Mouse (Mus musculus): ENCODE data around the gene Fam222a. TPM values are rescaled to one million over a fixed set of nuclear protein-coding genes. Genes with fewer than 3 reads are reported as not detected.

Gene Fam222a
- total RNA-seq, 4 experiments from 2014 or later, result 4.9 to 7.2 (median 6.7) TPM

DNA sequence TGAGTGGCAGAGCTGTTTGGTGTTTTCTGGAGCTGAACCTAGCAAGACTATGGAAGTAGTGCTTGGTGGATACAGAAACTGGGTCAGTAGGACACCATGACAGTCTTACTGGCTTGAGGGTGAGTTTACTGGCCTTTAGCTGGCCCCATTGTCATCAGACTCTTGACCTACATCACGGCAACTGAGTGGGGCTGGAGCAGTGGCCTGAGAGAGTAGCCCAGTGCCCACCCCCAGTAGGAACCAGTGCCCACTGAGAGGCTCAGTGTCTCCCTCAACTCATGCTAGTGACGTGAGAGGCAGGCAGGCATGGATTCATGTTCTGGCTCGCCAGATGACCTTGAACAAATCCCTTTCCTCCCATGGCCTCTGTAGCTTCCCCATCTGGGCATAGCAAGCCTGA is 15.2 kb downstream of the Fam222a start:
- no peak for DNase-seq (ENCODE audit: low spot score in 2 of 2)

DNA sequence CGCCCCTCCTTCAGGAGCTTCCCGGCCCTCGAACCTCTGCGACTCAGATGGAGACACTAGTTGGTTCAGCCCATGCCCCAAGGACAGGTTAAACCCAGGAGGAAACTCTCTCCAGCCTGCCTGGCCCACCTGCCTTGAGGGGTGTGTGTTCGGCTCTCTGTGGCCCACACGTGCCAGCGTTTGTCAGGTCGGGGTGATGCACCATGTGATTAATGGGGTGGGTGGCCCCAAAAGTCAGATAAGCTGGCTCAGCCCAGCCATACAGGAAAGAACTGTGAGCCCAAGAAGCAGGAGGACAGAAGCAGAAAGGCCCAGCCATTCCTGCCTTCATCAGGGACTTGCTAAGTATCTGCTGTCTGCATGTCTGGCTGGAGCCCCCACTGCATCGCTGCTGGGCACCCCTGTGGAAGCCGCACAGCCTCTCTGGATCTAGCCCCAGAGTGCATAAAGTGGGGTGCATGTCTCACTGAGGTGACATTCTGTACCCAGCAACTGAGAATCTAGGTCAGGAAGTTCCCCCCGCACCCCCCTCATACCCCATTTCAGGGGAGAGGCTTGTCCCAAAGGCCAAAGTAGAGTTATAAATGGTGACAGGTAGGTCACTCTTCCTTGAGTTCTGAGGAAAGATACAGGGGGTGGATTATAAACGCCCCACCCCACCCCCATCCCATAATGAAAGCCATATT is 15.8 kb downstream of the Fam222a start:
- DNase-seq (ENCODE audit: low spot score in 2 of 2), result no peak

DNA sequence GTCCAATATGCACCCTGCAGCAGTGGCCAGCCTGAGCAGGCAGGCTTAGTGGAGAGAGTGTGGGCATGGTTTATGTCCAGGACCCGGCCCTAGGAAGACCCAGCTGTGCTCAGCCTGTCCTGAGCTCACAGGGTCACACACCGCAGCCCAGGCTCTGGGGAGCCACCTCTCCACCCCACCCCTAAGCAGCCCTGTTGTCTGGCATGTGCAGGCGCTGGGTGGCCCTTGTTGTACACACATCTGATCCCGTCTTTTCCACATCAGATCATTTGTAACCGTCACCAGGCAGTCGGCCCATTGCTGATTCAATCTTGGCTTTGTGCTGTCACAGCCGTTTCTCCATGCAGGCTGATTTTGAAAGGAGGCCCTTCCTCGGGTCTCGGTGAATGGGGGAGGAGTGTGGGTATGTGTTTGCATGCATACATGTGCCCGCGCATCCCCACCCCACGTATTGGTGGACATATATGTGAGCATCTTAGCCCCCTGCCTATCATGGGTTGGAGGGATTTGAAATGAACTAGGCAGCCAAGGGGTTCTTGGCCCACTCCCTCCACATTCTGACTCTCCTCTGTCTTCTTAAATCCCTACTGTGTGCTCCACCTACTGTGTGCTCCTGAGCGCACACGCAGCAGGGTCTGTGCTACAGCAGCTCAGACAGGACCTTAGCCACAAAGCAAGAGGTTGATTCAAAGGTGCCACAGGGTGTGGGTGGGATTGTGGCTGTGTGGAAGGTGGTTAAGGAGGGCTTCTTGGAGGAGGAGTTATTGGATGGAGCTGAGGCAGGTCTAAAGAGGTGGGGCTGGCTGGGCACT is 16.7 kb downstream of the Fam222a start:
- no peak for DNase-seq (ENCODE audit: low spot score in 2 of 2)

DNA sequence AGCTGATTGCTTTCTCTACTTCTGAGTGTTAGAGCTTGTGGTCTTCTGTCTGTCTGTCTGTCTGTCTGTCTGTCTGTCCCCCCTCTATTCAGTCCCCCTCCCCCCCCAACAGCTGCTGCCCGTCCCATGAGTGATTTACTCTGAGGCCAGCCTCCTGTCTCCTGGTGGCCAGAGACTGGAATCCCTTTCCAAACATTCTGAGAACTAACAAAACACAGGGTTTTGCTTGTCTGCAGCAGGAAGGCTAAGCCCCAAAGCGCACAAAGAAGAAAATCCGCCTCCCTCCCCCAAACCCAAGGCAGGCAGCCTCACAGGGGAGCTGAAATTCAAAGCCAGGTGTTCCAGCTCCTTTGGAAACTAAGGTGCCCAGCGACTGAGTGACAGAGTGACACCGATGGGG is 17.9 kb downstream of the Fam222a start:
- DNase-seq (ENCODE audit: low spot score in 2 of 2), result no peak

DNA sequence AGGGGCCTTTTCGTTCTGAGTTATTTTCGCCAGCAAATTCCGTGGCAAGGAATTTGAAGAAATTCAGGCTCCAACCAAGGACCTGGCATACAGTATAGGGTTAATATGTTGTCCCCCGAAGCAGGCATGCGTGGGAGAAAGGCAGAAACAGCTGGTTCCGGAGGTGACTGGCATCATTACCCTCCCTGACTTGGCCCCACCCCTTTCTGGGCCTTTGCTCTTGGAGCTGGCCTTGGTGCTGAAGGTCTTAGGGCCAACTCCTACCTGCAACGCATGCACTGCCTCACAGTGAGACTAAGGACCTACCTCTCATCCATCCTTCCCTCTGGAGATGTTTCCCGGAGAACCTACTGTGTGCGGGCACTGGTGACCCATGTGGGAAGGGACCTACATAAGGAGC is 20.1 kb downstream of the Fam222a start:
- no peak for DNase-seq (ENCODE audit: low spot score in 2 of 2)

DNA sequence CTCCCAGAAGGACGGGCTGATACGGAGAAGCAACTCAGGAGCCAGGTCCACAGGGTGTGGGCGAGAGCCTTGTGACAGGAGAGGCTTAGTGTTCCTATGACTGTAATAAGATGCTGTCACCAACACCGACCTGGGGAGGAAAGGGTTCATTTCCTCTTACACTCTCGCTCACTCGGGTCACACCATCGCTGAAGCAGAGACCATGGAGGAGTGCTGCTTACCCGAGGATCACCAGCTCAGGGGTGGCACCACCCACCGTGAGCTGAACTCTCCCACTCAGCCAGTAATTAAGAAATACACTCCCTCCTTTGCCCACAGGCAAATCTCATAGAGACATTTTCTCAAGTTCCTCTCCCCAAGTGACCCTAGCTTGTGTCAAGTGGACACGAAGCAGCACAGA is 20.6 kb downstream of the Fam222a start:
- DNase-seq (ENCODE audit: low spot score in 2 of 2), result no peak

DNA sequence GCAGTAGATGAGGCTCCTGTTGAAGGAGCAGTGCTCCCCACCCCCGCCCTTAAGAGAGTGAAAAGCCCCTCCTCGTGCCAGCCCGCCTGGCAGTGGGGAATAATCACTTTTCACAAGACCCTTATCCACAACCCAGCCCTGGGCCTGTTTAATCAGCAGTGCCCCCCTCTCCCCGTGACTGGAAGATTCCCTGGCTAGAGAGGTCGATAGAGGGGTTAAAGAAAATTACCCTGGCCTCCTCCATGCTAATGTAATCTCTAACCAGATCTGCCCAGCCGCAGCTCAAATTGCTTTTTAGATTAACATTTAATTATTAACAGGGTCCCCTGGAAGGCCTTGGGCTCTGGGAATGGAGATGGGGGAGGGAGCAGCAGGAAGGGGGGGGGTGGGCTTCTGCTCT is 21.2 kb downstream of the Fam222a start:
- no peak for DNase-seq (ENCODE audit: low spot score in 2 of 2)

DNA sequence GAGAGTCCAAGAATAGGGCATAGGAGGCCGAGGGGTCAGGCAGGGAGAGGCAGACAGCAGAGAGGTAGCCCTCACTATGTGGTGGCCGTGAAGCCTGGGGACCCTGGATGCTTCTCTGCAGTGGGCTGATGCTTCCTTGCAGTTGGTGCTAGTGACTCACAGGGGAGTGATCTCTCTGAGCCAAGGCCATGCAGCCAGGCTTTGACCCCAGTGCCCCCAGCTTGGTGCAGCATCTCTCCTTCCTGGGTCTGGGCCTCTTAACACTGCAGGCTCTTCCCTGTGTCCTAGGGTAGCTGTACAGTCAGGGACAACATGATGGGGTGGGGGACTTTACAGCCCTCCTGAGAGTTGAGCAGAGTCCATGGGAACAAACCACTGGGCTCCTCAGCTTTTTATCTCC is 21.6 kb downstream of the Fam222a start:
- DNase-seq (ENCODE audit: low spot score in 2 of 2), result no peak

DNA sequence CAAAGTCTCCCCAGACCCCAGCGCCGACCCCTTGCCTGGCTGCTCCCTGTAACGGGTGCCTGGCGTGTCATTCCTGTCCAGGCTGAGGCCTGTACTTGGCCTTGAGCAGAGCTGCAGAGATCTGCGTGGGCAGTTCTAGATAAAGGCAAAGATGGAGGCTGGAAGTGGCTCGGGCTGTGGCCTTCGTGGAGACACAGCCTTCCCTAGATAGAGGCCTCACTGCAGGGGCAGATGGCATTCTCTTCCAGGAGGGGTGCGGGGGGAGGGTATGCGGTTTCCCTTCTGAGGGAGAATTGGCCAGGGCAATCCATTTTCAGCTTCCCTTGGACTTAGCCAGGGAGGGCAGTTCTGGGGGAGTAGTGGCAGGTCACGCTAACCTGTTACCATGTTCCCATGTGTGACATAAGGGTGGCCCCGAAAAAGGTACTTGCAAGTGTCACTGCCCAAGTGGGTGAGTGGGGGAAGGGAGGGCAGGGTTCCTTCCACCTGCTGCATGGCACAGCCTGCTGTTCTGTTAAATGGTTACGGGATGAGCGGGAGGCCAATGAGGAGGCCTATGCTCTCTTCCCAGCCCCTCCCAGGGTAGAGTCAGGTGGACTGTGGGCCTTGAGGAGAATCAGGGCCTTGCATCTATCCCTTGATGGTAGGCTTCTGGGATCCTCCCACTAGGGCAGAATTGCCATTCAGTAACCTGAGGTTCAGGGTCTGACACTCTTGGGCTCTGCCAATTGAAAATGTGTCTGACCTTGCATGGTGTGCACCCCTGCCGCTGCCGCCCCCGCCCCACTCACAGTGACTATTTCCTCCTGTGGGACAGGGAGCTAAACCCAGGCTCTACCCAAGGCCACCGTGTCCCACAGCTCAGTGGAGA is 22.5 kb downstream of the Fam222a start:
- no peak for DNase-seq (ENCODE audit: low spot score in 2 of 2)

DNA sequence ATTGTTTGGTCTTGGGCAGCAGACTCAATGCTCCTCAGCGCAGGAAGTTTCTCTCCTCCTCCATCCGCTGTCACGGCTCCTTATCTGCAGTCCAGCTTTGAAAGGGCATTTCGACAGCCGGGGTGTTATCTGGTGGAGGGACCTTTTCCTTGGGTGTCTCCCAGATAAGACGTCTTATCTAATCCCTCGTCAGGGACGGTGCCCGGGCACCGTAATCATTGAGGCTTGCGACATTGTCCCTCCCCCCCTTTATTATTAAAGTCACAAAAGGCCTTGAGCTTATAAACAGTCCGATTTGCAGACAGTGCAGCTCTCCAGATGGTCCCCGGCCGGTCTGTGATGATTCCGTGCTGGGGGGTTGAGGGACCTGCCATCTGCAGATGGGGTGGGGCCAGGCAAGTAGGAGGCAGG is 23.3 kb downstream of the Fam222a start:
- no peak for DNase-seq (ENCODE audit: low spot score in 2 of 2)

DNA sequence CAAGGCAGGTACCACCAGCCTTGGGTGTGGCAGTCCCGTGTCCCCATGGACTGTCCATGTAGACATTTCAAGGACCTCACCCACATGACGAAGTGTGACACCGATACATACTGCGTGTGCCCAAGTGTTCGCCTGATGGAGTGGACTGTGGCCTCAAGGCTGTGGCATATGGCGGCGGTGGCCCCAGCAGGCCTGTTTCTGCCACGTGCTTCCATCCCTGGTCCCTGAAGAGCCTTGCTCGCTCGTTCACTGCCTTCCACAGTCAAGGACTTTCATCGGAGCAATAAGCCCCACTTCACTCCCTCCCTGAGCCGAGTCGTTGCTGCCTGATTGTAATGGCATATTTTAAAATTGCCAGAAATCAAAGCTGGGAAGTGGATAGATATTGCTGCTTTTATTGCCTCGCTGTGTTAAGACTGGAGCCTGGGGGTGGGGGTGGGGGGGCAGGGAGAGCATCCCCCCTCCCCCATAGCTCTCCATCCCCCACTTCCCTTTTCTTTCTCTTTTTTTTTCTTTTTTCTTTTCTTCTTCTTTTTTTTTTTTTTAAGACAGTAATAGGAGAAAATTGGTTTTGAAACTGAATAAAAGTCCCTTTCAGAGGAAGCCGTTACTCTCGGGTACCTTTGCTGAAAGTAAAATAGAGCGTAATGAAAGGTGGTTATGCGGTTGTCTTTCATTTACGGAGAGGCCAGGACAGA is 24.8 kb downstream of the Fam222a start:
- DNase-seq (ENCODE audit: low spot score in 2 of 2), result no peak

DNA sequence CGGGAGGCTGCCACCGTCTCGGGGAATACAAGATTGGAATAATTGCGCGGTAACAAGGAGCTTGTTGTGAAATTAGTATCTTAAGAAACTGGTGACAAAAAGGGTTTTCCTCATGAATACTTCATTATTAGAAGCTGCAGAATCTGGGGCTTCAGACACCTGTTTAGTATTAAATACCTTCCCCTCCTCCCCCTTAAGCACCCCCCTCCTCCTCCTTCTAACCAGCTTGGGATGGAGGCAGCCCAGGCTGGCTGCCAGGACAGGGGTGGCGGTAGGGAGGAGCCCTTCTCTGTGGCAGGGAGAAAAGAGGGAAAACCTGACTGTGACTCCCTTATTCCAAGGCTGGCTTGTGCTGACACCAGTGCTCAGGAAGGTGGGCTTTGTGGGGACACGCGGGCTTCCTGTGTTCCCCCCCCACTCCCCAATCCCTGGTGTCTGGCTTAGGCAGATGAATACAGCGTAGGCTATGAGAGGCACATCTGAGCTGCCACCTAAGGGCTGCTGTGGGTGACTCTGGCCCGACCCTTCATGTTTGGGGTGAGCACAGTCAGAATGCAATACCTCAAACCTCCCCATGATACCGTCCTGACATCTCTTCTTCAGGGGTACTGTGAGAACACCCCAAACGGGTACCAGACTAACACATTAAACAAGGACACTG is 25.5 kb downstream of the Fam222a start:
- DNase-seq (ENCODE audit: low spot score in 2 of 2), result no peak

DNA sequence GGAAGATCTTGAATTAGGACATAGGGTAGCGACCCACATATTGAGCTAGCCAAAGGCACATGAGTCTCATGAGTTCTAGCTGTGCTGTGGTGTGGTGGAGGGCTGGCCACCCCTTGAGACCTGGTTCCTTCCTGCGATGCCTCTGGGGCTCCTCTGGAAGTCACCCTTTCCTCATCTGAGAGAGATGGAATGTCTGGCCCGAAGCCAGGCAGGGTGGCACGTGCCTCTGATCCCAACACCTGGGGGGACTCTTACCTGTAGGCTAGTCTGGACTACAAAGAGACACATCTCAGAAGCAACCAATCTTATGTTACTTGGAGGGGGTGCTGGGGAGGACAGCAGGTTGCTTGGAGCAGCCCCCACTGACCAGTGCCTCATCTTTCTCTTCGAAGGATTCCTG is 26.1 kb downstream of the Fam222a start:
- DNase-seq (ENCODE audit: low spot score in 2 of 2), result no peak

DNA sequence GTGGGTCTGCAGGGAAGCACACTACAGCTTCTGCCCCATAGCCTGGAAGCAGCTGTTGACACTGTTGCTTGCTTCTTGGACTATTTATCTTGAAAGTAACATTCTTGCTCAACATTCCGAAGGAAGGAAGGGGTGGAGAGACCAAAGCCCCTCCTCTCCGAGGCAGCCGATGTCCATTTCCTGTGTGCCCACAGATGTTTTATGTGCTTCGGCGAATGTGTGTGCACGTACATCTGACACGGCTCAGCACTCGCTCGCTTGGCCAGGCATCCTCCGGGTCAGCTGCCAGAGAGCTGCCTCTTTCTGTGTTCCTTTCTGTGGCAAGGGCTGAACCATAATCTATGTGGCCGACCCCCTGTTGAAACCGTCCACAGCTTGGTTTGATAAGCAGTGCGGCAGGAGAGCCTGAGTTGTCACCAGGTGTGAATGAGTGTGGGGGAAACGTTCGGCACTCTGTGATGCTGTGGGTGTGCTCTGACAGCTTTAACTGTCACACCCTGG is 27.0 kb downstream of the Fam222a start:
- DNase-seq (ENCODE audit: low spot score in 2 of 2), result no peak

DNA sequence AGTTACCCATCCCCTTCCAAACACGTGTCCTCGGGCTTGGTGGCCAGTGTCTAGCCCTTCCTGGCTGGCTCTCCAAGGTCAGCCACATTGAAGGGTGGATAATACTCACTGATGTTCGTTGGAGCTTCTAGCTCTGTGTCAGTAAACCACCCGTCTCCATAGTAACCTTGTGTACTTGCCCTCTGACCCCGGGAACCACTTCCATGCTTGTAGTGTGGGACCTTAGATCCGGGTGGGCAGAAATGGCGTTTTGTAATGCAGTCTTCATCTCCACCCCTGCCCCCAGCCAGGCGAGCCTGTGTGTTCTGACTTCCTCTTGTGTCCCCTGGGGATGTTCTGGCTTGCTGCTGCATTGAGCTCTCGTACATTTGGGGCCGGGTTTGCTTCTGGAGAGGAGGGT is 28.8 kb downstream of the Fam222a start:
- DNase-seq (ENCODE audit: low spot score in 2 of 2), result no peak

DNA sequence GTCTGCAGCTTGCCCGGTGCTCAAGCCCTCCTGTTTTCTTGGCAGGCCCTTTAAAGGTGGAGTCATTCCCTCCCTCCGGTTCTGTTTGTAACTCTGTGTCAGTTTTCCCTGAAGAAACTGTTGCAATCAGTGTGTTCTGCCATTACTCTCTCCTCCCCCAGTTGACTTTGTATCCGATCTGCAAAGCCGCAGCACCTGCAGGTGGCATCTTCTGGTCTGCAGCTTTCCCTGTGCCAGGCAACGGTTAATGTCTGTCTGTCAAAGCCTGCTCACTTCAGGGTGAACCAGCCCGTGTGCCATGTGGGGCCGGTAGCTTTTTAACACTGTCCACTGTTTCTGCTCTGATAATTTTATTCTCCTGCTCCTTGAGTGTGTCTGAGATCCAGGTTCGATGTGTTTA is 29.4 kb downstream of the Fam222a start:
- DNase-seq (ENCODE audit: low spot score in 2 of 2), result no peak

DNA sequence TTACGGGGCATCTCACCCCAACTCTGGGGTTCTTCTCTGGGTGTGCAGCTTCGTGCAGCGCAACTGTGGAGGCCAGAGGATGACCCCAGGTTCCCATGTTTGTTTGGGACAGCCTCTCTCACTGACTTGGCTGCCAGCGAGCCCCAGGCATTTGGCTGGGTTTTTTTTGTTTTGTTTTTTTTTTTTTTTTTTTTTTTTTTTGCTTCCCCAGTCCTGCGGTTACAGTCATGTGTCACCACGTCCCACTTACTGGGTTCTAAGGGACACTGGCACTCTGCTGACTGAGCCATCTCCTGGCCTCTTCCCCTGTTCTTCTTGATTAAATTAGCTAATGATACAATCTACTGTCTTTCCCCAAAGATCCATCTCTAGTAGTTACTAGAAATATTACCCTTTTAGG is 29.8 kb downstream of the Fam222a start:
- no peak for DNase-seq (ENCODE audit: low spot score in 2 of 2)

DNA sequence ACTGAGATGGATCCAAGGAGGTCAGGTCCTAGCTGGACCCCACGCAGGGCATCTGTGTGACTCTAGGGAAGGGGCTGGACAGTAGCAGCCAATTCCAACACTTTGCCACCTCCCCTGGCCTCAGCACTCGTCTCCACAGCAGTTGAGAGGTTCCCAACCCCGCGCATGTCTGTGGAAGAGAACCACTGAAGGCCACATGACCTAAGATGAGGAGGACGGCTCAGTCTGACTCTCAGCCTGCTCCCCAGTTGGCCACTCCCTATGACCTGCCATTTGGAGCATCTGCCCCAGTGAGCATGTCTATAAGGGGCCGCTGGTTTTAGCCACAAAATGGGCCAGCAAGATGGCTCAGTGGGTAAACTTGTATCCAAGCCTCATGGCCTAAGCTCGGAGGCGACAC is 34.2 kb downstream of the Fam222a start:
- DNase-seq (ENCODE audit: low spot score in 2 of 2), result no peak

DNA sequence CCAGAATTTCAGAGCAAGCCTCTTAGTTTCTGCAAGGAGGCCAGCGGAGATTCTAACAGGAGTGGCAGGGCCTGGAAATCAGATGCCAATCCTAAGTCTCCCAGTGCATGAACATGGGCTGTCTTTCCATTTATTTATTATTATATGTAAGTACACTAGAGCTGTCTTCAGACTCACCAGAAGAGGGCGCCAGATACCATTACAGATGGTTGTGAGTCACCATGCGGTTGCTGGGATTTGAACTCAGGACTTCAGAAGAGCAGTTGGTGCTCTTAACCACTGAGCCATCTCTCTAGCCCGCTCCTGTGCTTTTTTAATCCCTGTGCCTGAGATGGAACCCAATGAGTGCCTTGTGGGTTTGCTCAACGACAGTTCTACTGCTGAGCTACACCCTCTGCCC is 36.2 kb downstream of the Fam222a start:
- no peak for DNase-seq (ENCODE audit: low spot score in 2 of 2)

DNA sequence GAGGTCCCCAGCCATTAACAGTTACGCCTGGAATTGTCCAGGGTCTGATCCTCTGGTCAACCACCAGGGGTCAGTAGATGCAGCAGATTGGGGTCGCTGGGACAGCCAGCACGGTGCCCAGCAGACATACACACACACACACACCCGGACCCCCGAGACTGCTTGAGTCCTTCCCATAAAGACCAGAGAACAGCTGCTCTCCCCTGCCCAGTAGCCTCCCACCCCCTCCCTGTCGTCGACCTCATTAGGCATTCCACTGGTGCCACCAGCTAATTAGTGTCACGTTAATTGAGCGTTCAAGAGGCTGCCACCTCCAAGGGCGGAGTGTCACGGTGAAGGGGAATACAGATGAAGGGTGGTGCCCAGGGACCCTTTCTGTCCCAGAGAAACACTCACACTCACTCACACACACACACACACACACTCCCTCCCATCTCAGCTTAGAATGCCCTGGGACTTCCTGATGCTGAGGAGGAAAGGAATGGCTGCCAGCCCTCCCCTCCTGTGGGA is 37.0 kb downstream of the Fam222a start:
- DNase-seq (ENCODE audit: low spot score in 2 of 2), result no peak

DNA sequence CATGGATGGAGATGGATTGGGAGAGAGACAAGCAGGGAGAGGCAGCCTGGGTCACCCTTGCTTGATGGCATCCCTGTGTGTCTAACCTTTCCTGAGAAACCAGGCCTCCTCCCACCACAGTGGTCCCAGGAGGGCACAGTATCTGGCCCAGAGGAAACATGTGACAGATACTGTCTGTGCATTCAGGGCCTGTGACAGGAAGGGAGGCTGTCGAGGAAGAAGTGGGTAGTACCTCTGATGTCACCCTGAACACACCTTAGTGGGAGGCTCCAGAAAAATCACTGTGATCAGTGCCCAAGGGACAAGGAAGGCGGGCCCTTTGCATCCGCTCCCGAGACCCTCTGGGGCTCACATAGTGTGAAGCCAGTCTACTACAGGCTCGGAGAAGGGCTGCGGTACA is 38.2 kb downstream of the Fam222a start:
- DNase-seq (ENCODE audit: low spot score in 2 of 2), result no peak

Data from layer of hippocampus, adult 8-10 months (tissue).